Mouse (Mus musculus) midbrain, embryonic 14.5 days (tissue): Measurements from ENCODE around the gene Ccdc89. TPM values are rescaled to one million over a fixed set of nuclear protein-coding genes. Genes with fewer than 3 reads are reported as not detected.

Experiments used
- polyA plus RNA-seq: library from polyadenylated mRNA; unstranded; fragments of >200 nt; fragmentation: Nextera tagmentation; extraction: Ambion mirVana; gene quantifications from 2 replicates; pipeline ENCODE4 v1.2.1, GENCODE M21; 2014

Ccdc89 gene
- polyA plus RNA-seq, 1 experiment from 2014 or later, result 2.7 TPM

Other genes starting within 250 kb of the Ccdc89 start
- gene Ccdc83, start 160.8 kb upstream of the Ccdc89 start, polyA plus RNA-seq, result not detected in 2 replicates
- gene Sytl2, start 124.3 kb upstream of the Ccdc89 start, polyA plus RNA-seq, result 6.4 and 7.1 TPM in 2 replicates
- 54.8 and 57.3 TPM in 2 replicates for gene Crebzf, start 16.2 kb downstream of the Ccdc89 start, polyA plus RNA-seq
- 125 and 132 TPM in 2 replicates for gene Tmem126a, start 30.7 kb downstream of the Ccdc89 start, polyA plus RNA-seq
- 34.7 and 45.0 TPM in 2 replicates for gene Tmem126b, start 49.4 kb downstream of the Ccdc89 start, polyA plus RNA-seq
- gene Dlg2, start 50.1 kb downstream of the Ccdc89 start, polyA plus RNA-seq, result 19.3 and 32.7 TPM in 2 replicates